In genomic region chr15:99331341-99331740, GRCm38 (mm10) we compare ENCODE assay signal across 24 mouse cellular contexts. TPM values are rescaled to one million over a fixed set of nuclear protein-coding genes. Genes with fewer than 3 reads are reported as not detected.
DNase-seq lines count a peak whose midpoint lies in the region; ATAC-seq and TF ChIP-seq lines count a peak whose summit lies in the region.
"Had no signal": no experiment of that assay in that cellular context is flagged by ENCODE, and none has a peak within 500 bp of the region (broad histone marks: within the 10 kb centered on the region; RNA-seq: fewer than 3 reads in every experiment).

No protein-coding gene starts in this region.

- H3K36me3 ChIP-seq in heart, embryonic 12.5 days, result peaks cover 46% of the 10 kb centered on the region
- peaks cover 13% of the 10 kb centered on the region; the same call in 1 of the 2 replicates for H3K36me3 ChIP-seq in kidney, postnatal 0 days (ENCODE audit: insufficient read depth, low read length)
- peaks cover 65% of the 10 kb centered on the region for H3K36me3 ChIP-seq in embryonic facial prominence, embryonic 10.5 days (replicated peaks)

- no peak for TF ChIP-seq CTCF in kidney, postnatal 0 days (IDR thresholded peaks at IDR 0.05; ENCODE audit: low read depth)
- TF ChIP-seq CTCF in bone marrow macrophage, adult 2 months (IDR thresholded peaks at IDR 0.05; ENCODE audit: low read depth, low read length), result no peak

- H3K27ac ChIP-seq in heart, embryonic 12.5 days (ENCODE audit: poor library complexity, severe bottlenecking), result 0 out of 2 replicates have a peak overlapping the region, but pooled peaks have one; percentile 97
- H3K27ac ChIP-seq in kidney, postnatal 0 days, result peak overlapping the region; percentile 93; the same call in 1 of the 2 replicates
- peak overlapping the region; percentile 10 for H3K27ac ChIP-seq in bone marrow macrophage, adult 2 months (ENCODE audit: insufficient read depth, low read depth, low read length)
- peak overlapping the region; percentile 94 for H3K27ac ChIP-seq in embryonic facial prominence, embryonic 10.5 days (replicated peaks)

- no peak for TF ChIP-seq POLR2A in bone marrow macrophage, adult 2 months (IDR thresholded peaks at IDR 0.05; ENCODE audit: borderline replicate concordance, low read depth, low read length)

- no peaks in the 10 kb centered on the region for H3K27me3 ChIP-seq in heart, embryonic 12.5 days (replicated peaks)
- no peaks in the 10 kb centered on the region for H3K27me3 ChIP-seq in kidney, postnatal 0 days (ENCODE audit: insufficient read depth, low read length)
- H3K27me3 ChIP-seq in embryonic facial prominence, embryonic 10.5 days (replicated peaks; ENCODE audit: low read depth, poor library complexity, severe bottlenecking), result no peaks in the 10 kb centered on the region
- H3K27me3 ChIP-seq: embryonic facial prominence, embryonic 15.5 days; neural tube, embryonic 13.5 days; Patski had no signal

- peaks cover 8% of the 10 kb centered on the region for H3K9me3 ChIP-seq in heart, embryonic 12.5 days (replicated peaks)
- no peaks in the 10 kb centered on the region for H3K9me3 ChIP-seq in kidney, postnatal 0 days (replicated peaks; ENCODE audit: low read length)
- H3K9me3 ChIP-seq in embryonic facial prominence, embryonic 10.5 days, result peaks cover 5% of the 10 kb centered on the region; the same call in 1 of the 2 replicates
- H3K9me3 ChIP-seq: embryonic facial prominence, embryonic 15.5 days; neural tube, embryonic 13.5 days had no signal

- no peak overlapping the region for H3K4me3 ChIP-seq in heart, embryonic 12.5 days
- no peak overlapping the region for H3K4me3 ChIP-seq in kidney, postnatal 0 days (replicated peaks; ENCODE audit: low read depth, low read length)
- no peak overlapping the region for H3K4me3 ChIP-seq in bone marrow macrophage, adult 2 months (ENCODE audit: insufficient read depth, low read length)
- H3K4me3 ChIP-seq in embryonic facial prominence, embryonic 10.5 days, result no peak overlapping the region
- H3K4me3 ChIP-seq: embryonic facial prominence, embryonic 15.5 days; neural tube, embryonic 13.5 days had no signal

- intact Hi-C loops in heart, postnatal 25 days (cut with DNase I), result no loop called here

- no peak for DNase-seq in heart, postnatal 25 days (ENCODE audit: low spot score)
- DNase-seq in kidney, postnatal 0 days (ENCODE audit: low spot score), result no peak
- no peak for DNase-seq in kidney, postnatal 14 days
- no peak for DNase-seq in embryonic facial prominence, embryonic 10.5 days (ENCODE audit: low spot score)
- DNase-seq in urinary bladder, adult 2 months (ENCODE audit: low spot score), result no peak
- no peak for DNase-seq in cerebellum, adult 11 months
- DNase-seq: adrenal gland, postnatal 14 days; cerebellum, adult 8-10 months; gastrocnemius, postnatal 36 days; kidney, adult 8-10 months; layer of hippocampus, adult 9-11 months; lung, adult 18-20 months; right cerebral cortex, postnatal 14 days; thymus, postnatal 25 days had no signal

- 83% methylated on average over 5 of the region's 5 CpGs for WGBS in heart, embryonic 12.5 days
- 77% methylated on average over 5 of the region's 5 CpGs for WGBS in kidney, postnatal 0 days
- 55% methylated on average over 5 of the region's 5 CpGs for WGBS in embryonic facial prominence, embryonic 10.5 days

- ATAC-seq in heart, embryonic 12.5 days (ENCODE audit: insufficient number of reproducible peaks, low FRiP score), result no peak
- ATAC-seq in kidney, postnatal 0 days (replicated peaks; ENCODE audit: low FRiP score, low read depth), result no peak
- ATAC-seq: activated CD4-positive, CD25-positive, alpha-beta regulatory T cell, adult 4 months; hindbrain, postnatal 0 days; Patski had no signal

- peaks cover 74% of the 10 kb centered on the region for H3K4me1 ChIP-seq in heart, embryonic 12.5 days (replicated peaks)
- peaks cover 36% of the 10 kb centered on the region for H3K4me1 ChIP-seq in kidney, postnatal 0 days (replicated peaks; ENCODE audit: insufficient read depth, low read length)
- peaks cover 73% of the 10 kb centered on the region for H3K4me1 ChIP-seq in bone marrow macrophage, adult 2 months (ENCODE audit: control insufficient read depth, insufficient read depth, low read length)
- H3K4me1 ChIP-seq in embryonic facial prominence, embryonic 10.5 days, result peaks cover 75% of the 10 kb centered on the region

- H3K9ac ChIP-seq in heart, embryonic 12.5 days, result no peak overlapping the region
- no peak overlapping the region for H3K9ac ChIP-seq in kidney, postnatal 0 days (ENCODE audit: low read depth, low read length)
- H3K9ac ChIP-seq: embryonic facial prominence, embryonic 15.5 days had no signal

- H3K4me2 ChIP-seq in heart, embryonic 12.5 days, result no peak overlapping the region
- no peak overlapping the region for H3K4me2 ChIP-seq in kidney, postnatal 0 days (ENCODE audit: low read length)
- H3K4me2 ChIP-seq: embryonic facial prominence, embryonic 15.5 days; neural tube, embryonic 13.5 days had no signal

RNA-seq across cellular contexts. Expression of gene Fam186b, which starts 35.7 kb away (rescaled TPM):
- 0.27 and 0.31 TPM in 2 replicates for polyA plus RNA-seq in heart, embryonic 12.5 days (2016; fragmentation: Nextera tagmentation; extraction: Ambion mirVana)
- not detected for total RNA-seq in heart, postnatal 25 days (2021)
- 0.22 and 0.47 TPM in 2 replicates for polyA plus RNA-seq in kidney, postnatal 0 days (2015; fragmentation: Nextera tagmentation; extraction: Ambion mirVana)
- not detected in 2 replicates for polyA plus RNA-seq in bone marrow macrophage, adult 2 months (2012; ENCODE audit: insufficient read depth, insufficient read length, missing spikeins)
- 0.30 TPM in 1 of 2 replicates, not detected in the other for polyA plus RNA-seq in embryonic facial prominence, embryonic 10.5 days (2016; fragmentation: Nextera tagmentation; extraction: Ambion mirVana)
- 0.04 and 0.07 TPM in 2 replicates for polyA plus RNA-seq in urinary bladder, adult 2 months (2012; rRNA removed)
- total RNA-seq: common myeloid progenitor, adult 5-6 weeks; gastrocnemius, postnatal 36 days; liver, adult 2 months; megakaryocyte-erythroid progenitor cell, adult 5-6 weeks had no signal
- polyA plus RNA-seq: liver, adult 2 months had no signal

RNA-seq across cellular contexts. Expression of gene Prpf40b, which starts 36.5 kb away (rescaled TPM):
- 44.0 and 44.4 TPM in 2 replicates for polyA plus RNA-seq in heart, embryonic 12.5 days (2016; fragmentation: Nextera tagmentation; extraction: Ambion mirVana)
- total RNA-seq in heart, postnatal 25 days (2021), result 10 to 100 TPM; 20.2 to 20.7 TPM
- 38.3 and 42.7 TPM in 2 replicates for polyA plus RNA-seq in kidney, postnatal 0 days (2015; fragmentation: Nextera tagmentation; extraction: Ambion mirVana)
- polyA plus RNA-seq in bone marrow macrophage, adult 2 months (2012; ENCODE audit: insufficient read depth, insufficient read length, missing spikeins), result 11.0 and 16.2 TPM in 2 replicates
- 72.3 and 76.1 TPM in 2 replicates for polyA plus RNA-seq in embryonic facial prominence, embryonic 10.5 days (2016; fragmentation: Nextera tagmentation; extraction: Ambion mirVana)
- polyA plus RNA-seq in urinary bladder, adult 2 months (2012; rRNA removed), result 67.8 and 74.1 TPM in 2 replicates

RNA-seq across cellular contexts. Expression of gene Fmnl3, which starts 38.9 kb away (rescaled TPM):
- 17.2 and 21.0 TPM in 2 replicates for polyA plus RNA-seq in heart, embryonic 12.5 days (2016; fragmentation: Nextera tagmentation; extraction: Ambion mirVana)
- total RNA-seq in heart, postnatal 25 days (2021), result 10 to 100 TPM; 20.1 to 21.1 TPM
- 31.6 and 33.4 TPM in 2 replicates for polyA plus RNA-seq in kidney, postnatal 0 days (2015; fragmentation: Nextera tagmentation; extraction: Ambion mirVana)
- 18.9 and 23.2 TPM in 2 replicates for polyA plus RNA-seq in bone marrow macrophage, adult 2 months (2012; ENCODE audit: insufficient read depth, insufficient read length, missing spikeins)
- 24.4 and 25.6 TPM in 2 replicates for polyA plus RNA-seq in embryonic facial prominence, embryonic 10.5 days (2016; fragmentation: Nextera tagmentation; extraction: Ambion mirVana)
- 8.9 and 9.9 TPM in 2 replicates for polyA plus RNA-seq in urinary bladder, adult 2 months (2012; rRNA removed)

Comparison
In these comparisons a context has a peak if more than half of its experiments do, and no peak if none do; other contexts are left out.
1. H3K27ac ChIP-seq: peak in every context shown above with its lines; median percentile 97 in heart, embryonic 12.5 days; 94 in embryonic facial prominence, embryonic 10.5 days; 93 in kidney, postnatal 0 days; 10 in bone marrow macrophage, adult 2 months.